Mouse (Mus musculus) spleen, adult 2 months (tissue): Measurements from ENCODE around the gene Atg4d.

Experiments used
- CTCF ChIP-seq: fragments of 200-500 bp; IDR thresholded peaks from 2 replicates; pipeline ENCODE4 v1.5.1; 2011; ENCODE audit warnings: mild to moderate bottlenecking, inconsistent platforms; ENCODE audit not compliant: insufficient read depth, insufficient read length, insufficient replicate concordance; ENCODE audit errors: extremely low read depth
- POLR2A ChIP-seq: fragments of 200-500 bp; IDR thresholded peaks from 2 replicates; pipeline ENCODE4 v1.6.1; 2011; ENCODE audit warnings: low read depth, low read length, inconsistent platforms

DNA sequence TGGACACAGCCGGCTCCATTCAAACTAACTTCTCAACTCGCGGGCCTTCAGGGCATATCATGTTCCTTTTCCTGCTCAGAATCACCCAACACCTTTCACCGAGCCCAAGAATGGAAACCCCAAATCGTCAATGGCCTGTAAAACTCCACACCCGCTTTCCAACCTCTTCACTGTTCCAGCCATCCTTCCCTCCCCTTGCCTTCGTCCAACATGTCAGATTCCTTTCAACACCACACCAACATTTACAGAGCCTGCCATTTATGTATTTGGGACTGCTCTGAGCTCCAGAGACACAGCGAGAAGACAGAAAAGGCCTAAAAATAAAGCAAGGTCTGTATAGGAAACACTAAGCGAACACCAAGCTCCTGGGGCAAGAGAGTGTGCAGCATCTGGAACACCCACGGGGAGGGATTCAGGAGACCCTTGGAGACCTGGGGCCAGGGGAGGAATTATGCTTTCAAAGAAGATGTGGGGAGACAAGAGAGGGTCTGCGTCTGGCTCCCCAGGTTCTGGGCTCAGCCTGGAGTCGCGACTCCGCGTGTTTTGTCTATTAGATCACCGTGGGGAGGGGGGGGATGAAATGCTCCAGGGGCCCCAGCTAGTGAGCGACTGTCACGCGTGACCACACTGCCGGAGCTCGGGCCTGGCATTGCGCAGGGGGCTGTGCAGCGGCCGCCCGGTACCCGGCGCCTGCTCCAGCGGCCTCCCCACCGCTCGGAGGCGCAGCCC lies 26.9 kb upstream of the Atg4d start:
- no peak for TF ChIP-seq CTCF
- no peak for TF ChIP-seq POLR2A
